Mouse (Mus musculus): ENCODE measurements around the gene Shank2. TPM values are rescaled to one million over a fixed set of nuclear protein-coding genes. Genes with fewer than 3 reads are reported as not detected.

Shank2 gene
- polyA plus RNA-seq, 1 experiment = 0.70 TPM

GRCm38 (mm10) chr7:144072856-144073255 lies 71.1 kb downstream of the Shank2 start:
- Histone ChIP-seq H3K79me3 (ENCODE audit: low read depth) (no peaks in the 10 kb centered on the region), H3K27me3 (ENCODE audit: control insufficient read depth, insufficient read depth, insufficient read length) (no peaks in the 10 kb centered on the region), H3K79me2 (ENCODE audit: control insufficient read depth, insufficient read depth) (no peaks in the 10 kb centered on the region), H3K4me3 (ENCODE audit: insufficient read depth, poor library complexity, severe bottlenecking) (no peak overlapping the region), H3ac (ENCODE audit: control insufficient read depth, insufficient read length, low read depth) (no peak overlapping the region), H3K36me3 (ENCODE audit: control insufficient read depth, insufficient read depth) (no peaks in the 10 kb centered on the region)
- TF ChIP-seq CEBPB (IDR thresholded peaks at IDR 0.05; ENCODE audit: low read depth) (no peak), FOSL1 (IDR thresholded peaks at IDR 0.05; ENCODE audit: insufficient read depth, low read length, poor library complexity, severe bottlenecking) (no peak), CTCF (IDR thresholded peaks at IDR 0.05; ENCODE audit: control insufficient read depth, insufficient read depth, insufficient read length) (no peak), MYOD1 (IDR thresholded peaks at IDR 0.05; ENCODE audit: control insufficient read depth, insufficient read length, low read depth) (no peak), USF1 (IDR thresholded peaks at IDR 0.05; ENCODE audit: low read depth) (no peak), MAX (IDR thresholded peaks at IDR 0.05) (no peak), MYOG (IDR thresholded peaks at IDR 0.05; ENCODE audit: control insufficient read depth, extremely low read depth, insufficient read length) (no peak)

- Histone ChIP-seq H3K79me2 (ENCODE audit: control insufficient read depth, insufficient read depth) (no peaks in the 10 kb centered on the region), H3K36me3 (ENCODE audit: control insufficient read depth, insufficient read depth) (no peaks in the 10 kb centered on the region), H3ac (ENCODE audit: control insufficient read depth, insufficient read length, low read depth) (no peak overlapping the region), H3K4me3 (ENCODE audit: insufficient read depth, poor library complexity, severe bottlenecking) (no peak overlapping the region), H3K79me3 (ENCODE audit: low read depth) (no peaks in the 10 kb centered on the region), H3K27me3 (ENCODE audit: control insufficient read depth, insufficient read depth, insufficient read length) (no peaks in the 10 kb centered on the region)
- TF ChIP-seq MAX (IDR thresholded peaks at IDR 0.05) (no peak), CTCF (IDR thresholded peaks at IDR 0.05; ENCODE audit: control insufficient read depth, insufficient read depth, insufficient read length) (peak; percentile 50)
Measured at GRCm38 (mm10) chr7:144074718-144075117, 73.0 kb downstream of the Shank2 start.

- no peaks in the 10 kb centered on the region for H3K79me2 ChIP-seq (ENCODE audit: control insufficient read depth, insufficient read depth)
- no peaks in the 10 kb centered on the region for H3K79me3 ChIP-seq (ENCODE audit: low read depth)
- no peaks in the 10 kb centered on the region for H3K27me3 ChIP-seq (ENCODE audit: control insufficient read depth, insufficient read depth, insufficient read length)
- H3K4me3 ChIP-seq (ENCODE audit: insufficient read depth, poor library complexity, severe bottlenecking) = no peak overlapping the region
- no peak overlapping the region for H3ac ChIP-seq (ENCODE audit: control insufficient read depth, insufficient read length, low read depth)
- TF ChIP-seq USF1 (IDR thresholded peaks at IDR 0.05; ENCODE audit: low read depth) (no peak), CTCF (IDR thresholded peaks at IDR 0.05; ENCODE audit: control insufficient read depth, insufficient read depth, insufficient read length) (no peak), MAX (IDR thresholded peaks at IDR 0.05) (no peak), CEBPB (IDR thresholded peaks at IDR 0.05; ENCODE audit: low read depth) (no peak), MYOD1 (IDR thresholded peaks at IDR 0.05; ENCODE audit: control insufficient read depth, insufficient read length, low read depth) (no peak)
- H3K36me3 ChIP-seq (ENCODE audit: control insufficient read depth, insufficient read depth) = no peaks in the 10 kb centered on the region
Measured at GRCm38 (mm10) chr7:144078661-144079060, 76.9 kb downstream of the Shank2 start.

- Histone ChIP-seq H3K36me3 (ENCODE audit: control insufficient read depth, insufficient read depth) (no peaks in the 10 kb centered on the region), H3K4me3 (ENCODE audit: insufficient read depth, poor library complexity, severe bottlenecking) (no peak overlapping the region), H3K79me2 (ENCODE audit: control insufficient read depth, insufficient read depth) (no peaks in the 10 kb centered on the region), H3K79me3 (ENCODE audit: low read depth) (no peaks in the 10 kb centered on the region), H3ac (ENCODE audit: control insufficient read depth, insufficient read length, low read depth) (no peak overlapping the region), H3K27me3 (ENCODE audit: control insufficient read depth, insufficient read depth, insufficient read length) (no peaks in the 10 kb centered on the region)
- TF ChIP-seq CTCF (IDR thresholded peaks at IDR 0.05; ENCODE audit: control insufficient read depth, insufficient read depth, insufficient read length) (no peak), USF1 (IDR thresholded peaks at IDR 0.05; ENCODE audit: low read depth) (no peak), MAX (IDR thresholded peaks at IDR 0.05) (no peak), MYOD1 (IDR thresholded peaks at IDR 0.05; ENCODE audit: control insufficient read depth, insufficient read length, low read depth) (no peak), CEBPB (IDR thresholded peaks at IDR 0.05; ENCODE audit: low read depth) (no peak), FOSL1 (IDR thresholded peaks at IDR 0.05; ENCODE audit: insufficient read depth, low read length, poor library complexity, severe bottlenecking) (no peak)
Measured at GRCm38 (mm10) chr7:144079861-144080260, 78.1 kb downstream of the Shank2 start.

- Histone ChIP-seq H3K36me3 (ENCODE audit: control insufficient read depth, insufficient read depth) (no peaks in the 10 kb centered on the region), H3K79me2 (ENCODE audit: control insufficient read depth, insufficient read depth) (no peaks in the 10 kb centered on the region), H3K4me3 (ENCODE audit: insufficient read depth, poor library complexity, severe bottlenecking) (no peak overlapping the region), H3ac (ENCODE audit: control insufficient read depth, insufficient read length, low read depth) (no peak overlapping the region), H3K79me3 (ENCODE audit: low read depth) (no peaks in the 10 kb centered on the region), H3K27me3 (ENCODE audit: control insufficient read depth, insufficient read depth, insufficient read length) (no peaks in the 10 kb centered on the region)
- TF ChIP-seq USF1 (IDR thresholded peaks at IDR 0.05; ENCODE audit: low read depth) (no peak), MYOG (IDR thresholded peaks at IDR 0.05; ENCODE audit: control insufficient read depth, extremely low read depth, insufficient read length) (no peak), FOSL1 (IDR thresholded peaks at IDR 0.05; ENCODE audit: insufficient read depth, low read length, poor library complexity, severe bottlenecking) (no peak), CTCF (IDR thresholded peaks at IDR 0.05; ENCODE audit: control insufficient read depth, insufficient read depth, insufficient read length) (peak; percentile 4), MYOD1 (IDR thresholded peaks at IDR 0.05; ENCODE audit: control insufficient read depth, insufficient read length, low read depth) (no peak), CEBPB (IDR thresholded peaks at IDR 0.05; ENCODE audit: low read depth) (no peak), MAX (IDR thresholded peaks at IDR 0.05) (no peak)
Measured at GRCm38 (mm10) chr7:144081448-144081847, 79.7 kb downstream of the Shank2 start.

- Histone ChIP-seq H3K79me2 (ENCODE audit: control insufficient read depth, insufficient read depth) (no peaks in the 10 kb centered on the region), H3ac (ENCODE audit: control insufficient read depth, insufficient read length, low read depth) (no peak overlapping the region), H3K4me3 (ENCODE audit: insufficient read depth, poor library complexity, severe bottlenecking) (no peak overlapping the region), H3K27me3 (ENCODE audit: control insufficient read depth, insufficient read depth, insufficient read length) (no peaks in the 10 kb centered on the region), H3K79me3 (ENCODE audit: low read depth) (no peaks in the 10 kb centered on the region), H3K36me3 (ENCODE audit: control insufficient read depth, insufficient read depth) (no peaks in the 10 kb centered on the region)
- TF ChIP-seq MAX (IDR thresholded peaks at IDR 0.05) (no peak), CTCF (IDR thresholded peaks at IDR 0.05; ENCODE audit: control insufficient read depth, insufficient read depth, insufficient read length) (no peak), MYOD1 (IDR thresholded peaks at IDR 0.05; ENCODE audit: control insufficient read depth, insufficient read length, low read depth) (no peak)
Measured at GRCm38 (mm10) chr7:144081963-144082362, 80.2 kb downstream of the Shank2 start.
